Mouse (Mus musculus): ENCODE measurements around the gene Plp2. TPM values are rescaled to one million over a fixed set of nuclear protein-coding genes. Genes with fewer than 3 reads are reported as not detected.

The Plp2 gene
- polyA plus RNA-seq, 1 experiment from 2014 or later = 142 TPM

Other genes with a start within 250 kb of the Plp2 start
- 0.06 and 0.12 TPM in 2 replicates for gene Foxp3, start 97.7 kb downstream of the Plp2 start, polyA plus RNA-seq (2015; fragmentation: Nextera tagmentation; extraction: Ambion mirVana)
- 1.2 and 1.8 TPM in 2 replicates for gene Ppp1r3f, start 97.1 kb downstream of the Plp2 start, polyA plus RNA-seq (2015; fragmentation: Nextera tagmentation; extraction: Ambion mirVana)
- 20.8 and 23.0 TPM in 2 replicates for gene Ccdc22, start 65.9 kb downstream of the Plp2 start, polyA plus RNA-seq (2015; fragmentation: Nextera tagmentation; extraction: Ambion mirVana)
- gene Cacna1f, start 64.3 kb downstream of the Plp2 start, polyA plus RNA-seq (2015; fragmentation: Nextera tagmentation; extraction: Ambion mirVana) = not detected in 2 replicates
- 0.95 and 1.4 TPM in 2 replicates for gene Syp, start 32.9 kb downstream of the Plp2 start, polyA plus RNA-seq (2015; fragmentation: Nextera tagmentation; extraction: Ambion mirVana)
- 10.0 and 10.5 TPM in 2 replicates for gene Prickle3, start 14.1 kb downstream of the Plp2 start, polyA plus RNA-seq (2015; fragmentation: Nextera tagmentation; extraction: Ambion mirVana)
- 0.60 and 1.1 TPM in 2 replicates for gene Magix, start 9.9 kb upstream of the Plp2 start, polyA plus RNA-seq (2015; fragmentation: Nextera tagmentation; extraction: Ambion mirVana)
- 33.2 and 33.5 TPM in 2 replicates for gene Gpkow, start 25.7 kb upstream of the Plp2 start, polyA plus RNA-seq (2015; fragmentation: Nextera tagmentation; extraction: Ambion mirVana)
- 31.5 and 35.3 TPM in 2 replicates for gene Wdr45, start 42.9 kb upstream of the Plp2 start, polyA plus RNA-seq (2015; fragmentation: Nextera tagmentation; extraction: Ambion mirVana)
- gene Gm45208, start 50.9 kb upstream of the Plp2 start, polyA plus RNA-seq (2015; fragmentation: Nextera tagmentation; extraction: Ambion mirVana) = not detected in 2 replicates
- gene Praf2, start 57.0 kb upstream of the Plp2 start, polyA plus RNA-seq (2015; fragmentation: Nextera tagmentation; extraction: Ambion mirVana) = 32.4 and 34.0 TPM in 2 replicates
- gene Ccdc120, start 79.5 kb upstream of the Plp2 start, polyA plus RNA-seq (2015; fragmentation: Nextera tagmentation; extraction: Ambion mirVana) = 4.1 and 8.5 TPM in 2 replicates
- gene Tfe3, start 91.2 kb upstream of the Plp2 start, polyA plus RNA-seq (2015; fragmentation: Nextera tagmentation; extraction: Ambion mirVana) = 19.1 TPM in 2 replicates
- 29.8 and 30.7 TPM in 2 replicates for gene Gripap1, start 118.4 kb upstream of the Plp2 start, polyA plus RNA-seq (2015; fragmentation: Nextera tagmentation; extraction: Ambion mirVana)
- 0.46 and 0.54 TPM in 2 replicates for gene Kcnd1, start 150.9 kb upstream of the Plp2 start, polyA plus RNA-seq (2015; fragmentation: Nextera tagmentation; extraction: Ambion mirVana)
- gene Otud5, start 170.0 kb upstream of the Plp2 start, polyA plus RNA-seq (2015; fragmentation: Nextera tagmentation; extraction: Ambion mirVana) = 27.1 and 27.4 TPM in 2 replicates
- gene Pim2, start 206.9 kb upstream of the Plp2 start, polyA plus RNA-seq (2015; fragmentation: Nextera tagmentation; extraction: Ambion mirVana) = 6.1 and 6.4 TPM in 2 replicates
- gene Slc35a2, start 212.6 kb upstream of the Plp2 start, polyA plus RNA-seq (2015; fragmentation: Nextera tagmentation; extraction: Ambion mirVana) = 28.9 and 30.5 TPM in 2 replicates
- gene Pqbp1, start 227.9 kb upstream of the Plp2 start, polyA plus RNA-seq (2015; fragmentation: Nextera tagmentation; extraction: Ambion mirVana) = 74.7 and 82.7 TPM in 2 replicates
- 114 and 122 TPM in 2 replicates for gene Timm17b, start 228.0 kb upstream of the Plp2 start, polyA plus RNA-seq (2015; fragmentation: Nextera tagmentation; extraction: Ambion mirVana)
- gene Gm10491, start 236.4 kb upstream of the Plp2 start, polyA plus RNA-seq (2015; fragmentation: Nextera tagmentation; extraction: Ambion mirVana) = not detected in 2 replicates
- gene Gm10490, start 238.2 kb upstream of the Plp2 start, polyA plus RNA-seq (2015; fragmentation: Nextera tagmentation; extraction: Ambion mirVana) = not detected in 2 replicates
- gene Pcsk1n, start 248.4 kb upstream of the Plp2 start, polyA plus RNA-seq (2015; fragmentation: Nextera tagmentation; extraction: Ambion mirVana) = 0.32 and 0.42 TPM in 2 replicates